Mouse (Mus musculus): ENCODE measurements around the gene Cd59a. TPM values are rescaled to one million over a fixed set of nuclear protein-coding genes. Genes with fewer than 3 reads are reported as not detected.

Gene Cd59a
- polyA plus RNA-seq, 1 experiment from 2014 or later: 53.5 TPM

GRCm38 (mm10) chr2:104142140-104142539 lies 46.5 kb downstream of the Cd59a start:
- H3K9me3 ChIP-seq (replicated peaks; ENCODE audit: control insufficient read depth, low read length): no peaks in the 10 kb centered on the region
- no peaks in the 10 kb centered on the region for H3K27me3 ChIP-seq (ENCODE audit: control insufficient read depth, insufficient read depth, low read length)
- H3K27ac ChIP-seq (ENCODE audit: low read length): no peak overlapping the region
- H3K9ac ChIP-seq (ENCODE audit: low read length): no peak overlapping the region
- no peak for ATAC-seq (replicated peaks; ENCODE audit: extremely low read depth, insufficient read depth, low FRiP score)
- no peak overlapping the region for H3K4me2 ChIP-seq (ENCODE audit: low read depth, low read length)
- no peak overlapping the region for H3K4me3 ChIP-seq (ENCODE audit: low read length)
- H3K36me3 ChIP-seq (ENCODE audit: control insufficient read depth, insufficient read depth): no peaks in the 10 kb centered on the region
- 85% methylated on average over 8 of the region's 8 CpGs for WGBS
- no peaks in the 10 kb centered on the region for H3K4me1 ChIP-seq (ENCODE audit: control insufficient read depth, insufficient read depth, low read length)

- Histone ChIP-seq H3K36me3 (ENCODE audit: control insufficient read depth, insufficient read depth) (no peaks in the 10 kb centered on the region), H3K4me2 (ENCODE audit: low read depth, low read length) (no peak overlapping the region), H3K4me1 (ENCODE audit: control insufficient read depth, insufficient read depth, low read length) (peaks cover 10% of the 10 kb centered on the region), H3K27ac (ENCODE audit: low read length) (no peak overlapping the region), H3K9ac (ENCODE audit: low read length) (no peak overlapping the region), H3K4me3 (ENCODE audit: low read length) (no peak overlapping the region), H3K9me3 (replicated peaks; ENCODE audit: control insufficient read depth, low read length) (no peaks in the 10 kb centered on the region), H3K27me3 (ENCODE audit: control insufficient read depth, insufficient read depth, low read length) (no peaks in the 10 kb centered on the region)
- WGBS: 86% methylated on average over 12 of the region's 12 CpGs
- no peak for ATAC-seq (replicated peaks; ENCODE audit: extremely low read depth, insufficient read depth, low FRiP score)
These were observed 48.4 kb downstream of the Cd59a start for GRCm38 (mm10) chr2:104144004-104144403.

DNA sequence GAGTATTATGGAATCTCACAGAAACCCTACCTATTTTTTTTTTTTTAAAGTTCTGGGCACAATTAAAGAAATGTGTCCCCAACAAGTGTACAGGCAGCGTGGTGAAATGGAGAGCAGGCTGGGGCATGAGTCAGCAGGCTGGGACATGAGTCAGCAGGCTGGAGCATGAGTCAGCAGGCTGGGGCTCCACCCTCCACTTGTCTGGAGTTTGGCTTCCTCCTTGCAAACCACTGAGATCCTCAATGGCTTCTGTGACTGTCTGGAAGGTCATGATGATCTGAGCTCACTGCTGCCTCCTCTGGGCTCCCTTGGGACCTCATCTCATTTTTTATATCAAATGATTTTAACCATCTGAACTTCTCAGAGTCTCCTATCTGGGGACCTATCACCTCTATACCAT lies 50.4 kb downstream of the Cd59a start:
- Histone ChIP-seq H3K27ac (ENCODE audit: low read length) (no peak overlapping the region), H3K9ac (ENCODE audit: low read length) (no peak overlapping the region), H3K9me3 (replicated peaks; ENCODE audit: control insufficient read depth, low read length) (no peaks in the 10 kb centered on the region), H3K27me3 (ENCODE audit: control insufficient read depth, insufficient read depth, low read length) (no peaks in the 10 kb centered on the region), H3K36me3 (ENCODE audit: control insufficient read depth, insufficient read depth) (no peaks in the 10 kb centered on the region), H3K4me1 (ENCODE audit: control insufficient read depth, insufficient read depth, low read length) (peaks cover 10% of the 10 kb centered on the region), H3K4me2 (ENCODE audit: low read depth, low read length) (no peak overlapping the region), H3K4me3 (ENCODE audit: low read length) (no peak overlapping the region)
- no peak for ATAC-seq (replicated peaks; ENCODE audit: extremely low read depth, insufficient read depth, low FRiP score)
- 59% methylated on average over 1 of the region's 1 CpGs for WGBS

DNA sequence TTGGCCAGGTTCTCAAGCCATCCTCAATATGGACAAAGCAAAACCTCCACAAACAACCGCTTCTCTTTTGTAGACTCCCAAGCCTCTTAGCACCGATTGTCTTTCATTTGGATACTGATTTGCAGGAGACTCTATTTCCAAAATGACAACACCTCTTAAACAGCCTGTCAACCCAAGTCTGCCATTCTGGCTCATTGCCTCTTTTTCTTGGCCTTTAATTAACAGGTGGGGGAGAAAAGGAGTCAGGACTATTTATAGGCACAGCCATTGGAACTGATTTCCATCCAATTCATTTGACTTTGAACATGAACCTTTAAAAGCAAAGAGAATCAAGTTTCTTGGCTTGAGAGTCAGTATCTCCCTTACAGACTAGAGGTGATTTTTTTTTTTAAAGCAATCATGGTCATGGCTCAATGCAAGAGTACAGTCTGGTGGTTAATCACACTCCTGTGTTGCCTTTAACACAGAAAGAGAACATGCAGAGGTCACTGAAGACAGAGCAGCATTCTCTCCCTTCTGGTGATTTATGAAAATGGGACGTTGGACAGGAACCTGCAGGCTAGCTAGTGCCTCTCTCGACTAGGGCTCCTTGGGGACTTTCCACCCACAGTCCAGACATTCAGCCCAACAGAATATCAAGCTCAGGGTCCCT lies 52.4 kb downstream of the Cd59a start:
- Histone ChIP-seq H3K36me3 (ENCODE audit: control insufficient read depth, insufficient read depth) (no peaks in the 10 kb centered on the region), H3K4me2 (ENCODE audit: low read depth, low read length) (no peak overlapping the region), H3K4me1 (ENCODE audit: control insufficient read depth, insufficient read depth, low read length) (peaks cover 10% of the 10 kb centered on the region), H3K4me3 (ENCODE audit: low read length) (no peak overlapping the region), H3K27ac (ENCODE audit: low read length) (no peak overlapping the region), H3K9me3 (replicated peaks; ENCODE audit: control insufficient read depth, low read length) (no peaks in the 10 kb centered on the region), H3K27me3 (ENCODE audit: control insufficient read depth, insufficient read depth, low read length) (no peaks in the 10 kb centered on the region), H3K9ac (ENCODE audit: low read length) (no peak overlapping the region)
- 60% methylated on average over 4 of the region's 4 CpGs for WGBS
- no peak for ATAC-seq (replicated peaks; ENCODE audit: extremely low read depth, insufficient read depth, low FRiP score)

- Histone ChIP-seq H3K4me1 (ENCODE audit: control insufficient read depth, insufficient read depth, low read length) (peaks cover 10% of the 10 kb centered on the region), H3K36me3 (ENCODE audit: control insufficient read depth, insufficient read depth) (no peaks in the 10 kb centered on the region), H3K4me3 (ENCODE audit: low read length) (no peak overlapping the region), H3K4me2 (ENCODE audit: low read depth, low read length) (no peak overlapping the region), H3K9ac (ENCODE audit: low read length) (no peak overlapping the region), H3K9me3 (replicated peaks; ENCODE audit: control insufficient read depth, low read length) (no peaks in the 10 kb centered on the region), H3K27ac (ENCODE audit: low read length) (no peak overlapping the region), H3K27me3 (ENCODE audit: control insufficient read depth, insufficient read depth, low read length) (no peaks in the 10 kb centered on the region)
- 71% methylated on average over 6 of the region's 6 CpGs for WGBS
- ATAC-seq (replicated peaks; ENCODE audit: extremely low read depth, insufficient read depth, low FRiP score): no peak
These were observed 55.2 kb downstream of the Cd59a start for GRCm38 (mm10) chr2:104150608-104151397.

- H3K9me3 ChIP-seq (replicated peaks; ENCODE audit: control insufficient read depth, low read length): no peaks in the 10 kb centered on the region
- no peak overlapping the region for H3K27ac ChIP-seq (ENCODE audit: low read length)
- 60% methylated on average over 4 of the region's 4 CpGs for WGBS
- no peak for ATAC-seq (replicated peaks; ENCODE audit: extremely low read depth, insufficient read depth, low FRiP score)
- H3K4me2 ChIP-seq (ENCODE audit: low read depth, low read length): no peak overlapping the region
- H3K4me1 ChIP-seq (ENCODE audit: control insufficient read depth, insufficient read depth, low read length): peaks cover under 1% of the 10 kb centered on the region; the same call in 1 of the 2 replicates
- H3K27me3 ChIP-seq (ENCODE audit: control insufficient read depth, insufficient read depth, low read length): no peaks in the 10 kb centered on the region
- H3K9ac ChIP-seq (ENCODE audit: low read length): no peak overlapping the region
- no peaks in the 10 kb centered on the region for H3K36me3 ChIP-seq (ENCODE audit: control insufficient read depth, insufficient read depth)
- no peak overlapping the region for H3K4me3 ChIP-seq (ENCODE audit: low read length)
These were observed 57.7 kb downstream of the Cd59a start for GRCm38 (mm10) chr2:104153345-104153744.

- 75% methylated on average over 3 of the region's 3 CpGs for WGBS
- Histone ChIP-seq H3K4me1 (ENCODE audit: control insufficient read depth, insufficient read depth, low read length) (no peaks in the 10 kb centered on the region), H3K36me3 (ENCODE audit: control insufficient read depth, insufficient read depth) (no peaks in the 10 kb centered on the region), H3K4me2 (ENCODE audit: low read depth, low read length) (no peak overlapping the region), H3K27me3 (ENCODE audit: control insufficient read depth, insufficient read depth, low read length) (no peaks in the 10 kb centered on the region), H3K9me3 (replicated peaks; ENCODE audit: control insufficient read depth, low read length) (no peaks in the 10 kb centered on the region), H3K4me3 (ENCODE audit: low read length) (no peak overlapping the region), H3K9ac (ENCODE audit: low read length) (no peak overlapping the region), H3K27ac (ENCODE audit: low read length) (no peak overlapping the region)
- no peak for ATAC-seq (replicated peaks; ENCODE audit: extremely low read depth, insufficient read depth, low FRiP score)
These were observed 58.3 kb downstream of the Cd59a start for GRCm38 (mm10) chr2:104153876-104154275.

DNA sequence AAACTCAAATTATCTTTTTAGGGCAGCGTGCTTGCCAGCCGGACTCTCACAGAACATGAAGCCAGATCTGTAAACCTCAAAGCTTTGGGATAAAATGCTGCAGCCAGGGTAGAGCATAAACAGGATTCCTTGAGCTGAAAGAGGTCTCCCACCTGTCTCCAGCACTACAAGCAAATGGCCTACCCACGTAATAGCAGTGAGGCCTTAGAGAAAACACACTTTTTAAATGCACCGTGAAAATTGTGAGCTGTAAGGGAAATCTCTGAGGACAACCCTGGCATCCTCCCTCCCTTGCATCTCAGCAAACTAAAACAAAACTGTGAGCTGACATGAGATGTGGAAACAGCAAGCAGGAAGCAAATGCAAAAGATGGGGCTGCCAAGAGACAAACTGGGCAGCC lies 62.2 kb downstream of the Cd59a start:
- ATAC-seq (replicated peaks; ENCODE audit: extremely low read depth, insufficient read depth, low FRiP score): no peak
- 78% methylated on average over 4 of the region's 4 CpGs for WGBS
- H3K27ac ChIP-seq (ENCODE audit: low read length): no peak overlapping the region
- no peaks in the 10 kb centered on the region for H3K27me3 ChIP-seq (ENCODE audit: control insufficient read depth, insufficient read depth, low read length)
- H3K4me3 ChIP-seq (ENCODE audit: low read length): no peak overlapping the region
- no peaks in the 10 kb centered on the region for H3K9me3 ChIP-seq (replicated peaks; ENCODE audit: control insufficient read depth, low read length)
- no peaks in the 10 kb centered on the region for H3K36me3 ChIP-seq (ENCODE audit: control insufficient read depth, insufficient read depth)
- H3K4me2 ChIP-seq (ENCODE audit: low read depth, low read length): no peak overlapping the region
- no peaks in the 10 kb centered on the region for H3K4me1 ChIP-seq (ENCODE audit: control insufficient read depth, insufficient read depth, low read length)
- no peak overlapping the region for H3K9ac ChIP-seq (ENCODE audit: low read length)

GRCm38 (mm10) chr2:104163418-104163817 lies 67.8 kb downstream of the Cd59a start:
- Histone ChIP-seq H3K4me1 (ENCODE audit: control insufficient read depth, insufficient read depth, low read length) (no peaks in the 10 kb centered on the region), H3K27me3 (ENCODE audit: control insufficient read depth, insufficient read depth, low read length) (no peaks in the 10 kb centered on the region), H3K4me3 (ENCODE audit: low read length) (no peak overlapping the region), H3K9ac (ENCODE audit: low read length) (no peak overlapping the region), H3K27ac (ENCODE audit: low read length) (no peak overlapping the region), H3K9me3 (replicated peaks; ENCODE audit: control insufficient read depth, low read length) (no peaks in the 10 kb centered on the region), H3K4me2 (ENCODE audit: low read depth, low read length) (no peak overlapping the region), H3K36me3 (ENCODE audit: control insufficient read depth, insufficient read depth) (no peaks in the 10 kb centered on the region)
- no peak for ATAC-seq (replicated peaks; ENCODE audit: extremely low read depth, insufficient read depth, low FRiP score)
- WGBS: 77% methylated on average over 7 of the region's 7 CpGs

Data from heart, embryonic 16.5 days (tissue).